Mouse (Mus musculus) thymus, postnatal 10 days (tissue): ENCODE data around the gene Prss54.

Experiments used
- DNase-seq, 2 experiments: peaks; one replicate each; pipeline ENCODE4 v3.0.0; 2021; ENCODE audit warnings: low spot score in 2 of 2

Gene Prss54

GRCm38 (mm10) chr8:95551577-95551976 is 24.6 kb downstream of the Prss54 start:
- no peak for DNase-seq

GRCm38 (mm10) chr8:95549871-95550829 is 26.0 kb downstream of the Prss54 start:
- no peak for DNase-seq

GRCm38 (mm10) chr8:95547931-95548330 is 28.2 kb downstream of the Prss54 start:
- no peak for DNase-seq

GRCm38 (mm10) chr8:95546986-95547385 is 29.2 kb downstream of the Prss54 start:
- DNase-seq = no peak

GRCm38 (mm10) chr8:95545815-95546214 is 30.3 kb downstream of the Prss54 start:
- DNase-seq = no peak

GRCm38 (mm10) chr8:95543065-95543464 is 33.1 kb downstream of the Prss54 start:
- DNase-seq = no peak

- no peak for DNase-seq
These were observed 33.9 kb downstream of the Prss54 start for GRCm38 (mm10) chr8:95542191-95542590.

GRCm38 (mm10) chr8:95539487-95539886 is 36.7 kb downstream of the Prss54 start:
- DNase-seq = no peak

GRCm38 (mm10) chr8:95533584-95534387 is 42.4 kb downstream of the Prss54 start, which contains the start of gene Ccdc113:
Ccdc113 (plus strand) TSS chr8:95534085.
- peak in 1 of 2 experiments; percentile 10 for DNase-seq

GRCm38 (mm10) chr8:95532206-95532605 is 43.9 kb downstream of the Prss54 start:
- no peak for DNase-seq

- peak in 1 of 2 experiments; percentile 10 for DNase-seq
These were observed 47.3 kb downstream of the Prss54 start for GRCm38 (mm10) chr8:95528750-95529310.

- DNase-seq = no peak
These were observed 47.9 kb downstream of the Prss54 start for GRCm38 (mm10) chr8:95528194-95528593.

GRCm38 (mm10) chr8:95523991-95524390 is 52.1 kb downstream of the Prss54 start:
- DNase-seq = no peak

GRCm38 (mm10) chr8:95516928-95517327 is 59.2 kb downstream of the Prss54 start:
- no peak for DNase-seq

- DNase-seq = no peak
These were observed 62.9 kb downstream of the Prss54 start for GRCm38 (mm10) chr8:95513219-95513618.

GRCm38 (mm10) chr8:95512257-95512656 is 63.9 kb downstream of the Prss54 start:
- DNase-seq = no peak
